Mouse (Mus musculus): ENCODE results near the gene Ncl.
"Not testable (repeated sequence)": the region's sequence is repeated elsewhere in the genome, so short reads cannot be mapped to it uniquely, and the experiment has no call there.

Ncl gene

GRCm38 (mm10) chr1:86359798-86360179, 589 bp upstream of the Ncl start:
- DNase-seq (ENCODE audit: low read depth), result no peak

DNA sequence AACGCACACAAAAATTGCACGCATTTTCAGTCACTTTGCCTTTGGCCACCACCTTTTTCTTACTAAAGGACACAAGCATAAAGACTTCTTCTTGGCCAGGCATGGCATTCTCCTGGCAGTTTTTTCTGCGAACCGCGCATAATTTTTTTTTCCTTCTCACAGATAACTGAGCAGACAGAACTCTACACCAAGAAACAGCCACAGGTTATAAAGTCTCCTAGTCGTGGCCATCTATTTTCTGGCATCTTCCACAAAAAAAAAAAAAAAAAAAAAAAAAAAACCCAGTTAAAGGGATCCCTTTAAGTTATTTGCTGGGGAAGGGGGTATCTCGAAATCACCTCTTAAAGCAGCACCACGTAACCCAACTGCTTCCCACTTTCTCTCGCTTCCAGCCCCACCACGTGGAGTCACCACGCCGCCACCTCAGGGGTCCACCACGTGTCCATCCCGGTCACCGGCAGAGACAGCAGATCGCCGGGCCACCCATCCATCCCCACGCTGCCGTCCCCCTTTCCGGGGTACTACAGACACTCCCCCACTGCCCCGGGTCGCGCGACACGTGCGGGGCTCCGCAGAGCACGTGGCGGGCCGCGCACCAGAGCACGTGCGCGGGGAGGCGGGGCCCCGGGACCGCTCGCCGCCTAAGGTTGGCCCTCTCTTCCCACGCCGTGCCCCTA, 833 bp downstream of the Ncl start:
- DNase-seq (ENCODE audit: low read depth), result no peak

DNA sequence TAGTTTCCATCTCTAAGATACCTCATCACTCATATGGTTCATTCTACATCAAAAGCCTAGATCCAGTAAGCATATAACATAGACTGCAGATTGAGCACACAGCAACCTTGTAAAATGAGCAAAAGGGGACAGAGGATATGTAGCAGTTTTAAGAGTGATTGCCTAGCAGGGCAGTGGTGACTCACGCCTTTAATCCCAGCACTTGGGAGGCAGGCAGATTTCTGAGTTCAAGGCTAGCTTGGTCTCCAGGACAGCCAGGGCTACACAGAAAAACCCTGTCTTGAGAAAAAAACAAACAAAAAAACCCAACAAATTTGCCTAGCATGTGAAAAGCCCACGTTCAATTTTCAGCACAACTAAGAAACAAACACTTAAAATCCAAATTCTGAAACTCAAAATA, 5.0 kb downstream of the Ncl start:
- DNase-seq (ENCODE audit: low read depth), result no peak

DNA sequence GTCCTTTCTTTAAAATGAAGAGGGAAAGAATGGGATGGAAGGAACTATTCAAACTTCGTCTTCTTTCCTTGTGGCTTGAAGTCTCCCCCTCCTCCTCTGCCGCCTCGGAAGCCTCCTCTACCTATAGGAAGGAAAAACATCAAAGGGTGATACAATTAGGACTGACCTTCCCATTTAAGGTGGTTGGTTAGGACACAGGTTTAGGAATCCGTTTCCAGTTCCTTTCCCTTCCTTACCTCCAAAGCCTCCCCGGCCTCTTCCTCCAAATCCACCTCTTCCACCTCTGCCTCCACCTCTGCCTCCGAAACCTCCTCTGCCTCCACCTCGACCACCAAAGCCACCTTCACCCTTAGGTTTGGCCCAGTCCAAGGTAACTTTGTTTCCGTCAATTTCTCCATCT, 8.6 kb downstream of the Ncl start:
- no peak for DNase-seq (ENCODE audit: low read depth)

GRCm38 (mm10) chr1:86349696-86350095, 9.5 kb downstream of the Ncl start:
- DNase-seq (ENCODE audit: low read depth), result no peak

DNA sequence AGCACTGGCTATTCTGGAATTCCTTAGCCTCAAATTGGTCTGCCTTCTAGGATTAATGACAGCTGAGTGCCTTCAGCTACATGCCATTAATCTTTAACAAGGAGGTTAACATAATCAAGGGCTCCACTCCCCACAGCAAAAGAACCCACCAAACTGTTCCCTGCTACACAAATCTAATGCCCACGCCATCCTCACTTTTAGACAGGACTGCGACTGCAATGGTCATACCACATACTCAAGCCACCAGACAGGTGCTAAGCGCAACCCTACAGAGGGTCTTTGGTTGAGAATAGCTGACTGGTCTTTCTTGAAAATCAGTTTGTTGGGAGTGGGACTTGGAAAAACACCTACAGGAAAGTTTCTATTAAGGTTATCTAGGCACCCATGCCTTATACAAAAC, 10.0 kb downstream of the Ncl start:
- no peak for DNase-seq (ENCODE audit: low read depth)

DNA sequence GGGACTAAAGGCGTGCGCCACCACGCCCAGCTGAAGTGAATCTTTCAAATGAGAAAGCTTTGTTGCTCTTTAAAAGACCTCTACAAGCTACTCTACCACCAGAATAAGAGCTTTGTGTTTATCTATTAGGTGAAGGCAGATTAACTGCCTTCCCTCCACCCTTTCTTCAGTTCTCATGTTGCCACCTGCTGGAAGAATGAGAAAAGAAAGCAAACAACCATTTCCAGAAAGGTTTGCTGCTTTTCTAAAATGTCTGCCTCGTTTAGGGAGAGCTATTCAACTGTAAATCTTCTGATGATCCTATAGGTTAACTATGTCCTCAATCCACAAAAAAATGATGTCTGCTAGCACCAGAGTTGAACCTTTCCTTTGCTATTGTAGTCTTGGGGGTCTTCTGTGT, 10.4 kb downstream of the Ncl start:
- DNase-seq (ENCODE audit: low read depth), result no peak

GRCm38 (mm10) chr1:86348083-86348482, 11.1 kb downstream of the Ncl start:
- no peak for DNase-seq (ENCODE audit: low read depth)

- DNase-seq (ENCODE audit: low read depth), result no peak
These were observed 11.5 kb downstream of the Ncl start for GRCm38 (mm10) chr1:86347716-86348045.

- peak; percentile 57 for DNase-seq (ENCODE audit: low read depth)
These were observed 12.1 kb downstream of the Ncl start for GRCm38 (mm10) chr1:86346851-86347715.

DNA sequence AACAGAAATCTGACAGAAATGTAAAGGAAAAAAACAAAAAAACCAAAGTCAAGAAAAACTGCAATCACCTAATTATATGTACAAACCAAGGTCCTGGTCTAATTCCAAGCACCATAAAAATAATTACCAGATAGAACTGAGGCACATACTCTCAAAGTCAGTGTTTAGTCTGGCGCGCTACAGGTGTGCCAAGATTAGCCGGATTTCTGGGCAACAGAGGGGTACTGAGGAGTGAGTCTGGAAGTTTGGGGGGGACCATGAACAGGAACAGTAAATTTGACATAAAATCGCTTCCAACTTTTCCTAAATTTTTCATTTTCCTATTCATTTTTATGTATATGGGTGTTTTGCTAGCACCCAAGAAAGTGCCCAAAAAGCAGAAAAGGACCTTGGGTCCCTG, 13.2 kb downstream of the Ncl start:
- DNase-seq (ENCODE audit: low read depth), result no peak

DNA sequence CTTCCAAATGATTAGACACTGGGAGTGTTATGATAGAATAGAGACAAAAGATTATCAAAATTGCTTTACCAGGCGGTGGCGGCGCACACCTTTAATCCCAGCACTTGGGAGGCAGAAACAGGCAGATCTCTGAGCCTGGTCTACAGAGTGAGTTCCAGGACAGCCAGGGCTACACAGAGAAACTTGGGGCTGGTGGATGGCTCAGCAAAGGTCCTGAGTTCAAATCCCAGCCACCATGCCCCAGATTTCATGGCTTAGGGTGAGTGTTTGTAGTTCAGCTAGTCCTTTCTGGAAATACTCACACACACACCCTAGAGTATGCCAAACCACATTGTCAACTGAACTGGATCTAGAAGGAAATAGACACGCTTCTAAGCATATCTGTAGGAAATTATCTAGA, 14.1 kb downstream of the Ncl start:
- no peak for DNase-seq (ENCODE audit: low read depth)

DNA sequence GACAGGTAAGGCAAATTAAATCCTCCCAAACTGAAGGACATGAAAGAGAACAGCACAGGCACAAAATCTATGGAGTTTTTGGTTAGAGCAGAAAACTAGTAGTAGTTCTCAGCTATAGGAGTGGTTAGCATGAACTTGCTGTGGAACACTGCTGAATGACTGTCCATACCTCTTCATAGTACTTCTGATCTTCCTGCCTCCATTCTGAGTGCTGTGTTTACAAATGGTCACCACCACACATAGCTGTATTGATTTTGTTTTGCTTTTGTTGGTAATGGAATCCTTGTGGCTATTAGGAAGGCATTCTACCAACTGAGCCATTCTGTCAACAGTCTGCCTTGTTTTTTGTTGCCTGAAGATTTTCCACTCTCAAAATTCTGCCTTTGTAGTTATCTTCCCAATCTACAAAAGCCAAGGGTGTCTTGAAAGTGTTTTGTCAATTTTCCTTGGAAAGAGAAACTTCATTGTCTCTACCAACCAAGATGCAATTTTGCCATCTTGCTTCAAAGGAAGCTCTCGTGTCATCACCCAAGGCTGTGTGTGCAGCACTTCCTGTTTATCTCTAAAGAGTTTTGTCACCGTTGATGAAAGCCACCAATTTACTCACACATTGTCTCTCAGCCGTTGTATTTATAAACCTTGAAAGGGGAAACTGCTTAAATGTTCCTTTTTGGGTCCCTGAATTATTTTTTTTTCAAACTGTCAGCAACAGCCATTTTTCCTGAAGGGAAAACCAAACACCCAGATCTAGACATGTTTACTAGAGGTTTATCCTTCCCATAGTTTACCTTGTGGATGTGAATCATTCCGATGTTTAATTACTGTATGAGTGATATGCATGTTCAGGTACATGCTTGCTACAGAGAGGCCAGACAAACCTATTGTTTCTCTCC, 15.0 kb downstream of the Ncl start:
- peak; percentile 84 for DNase-seq (ENCODE audit: low read depth)

DNA sequence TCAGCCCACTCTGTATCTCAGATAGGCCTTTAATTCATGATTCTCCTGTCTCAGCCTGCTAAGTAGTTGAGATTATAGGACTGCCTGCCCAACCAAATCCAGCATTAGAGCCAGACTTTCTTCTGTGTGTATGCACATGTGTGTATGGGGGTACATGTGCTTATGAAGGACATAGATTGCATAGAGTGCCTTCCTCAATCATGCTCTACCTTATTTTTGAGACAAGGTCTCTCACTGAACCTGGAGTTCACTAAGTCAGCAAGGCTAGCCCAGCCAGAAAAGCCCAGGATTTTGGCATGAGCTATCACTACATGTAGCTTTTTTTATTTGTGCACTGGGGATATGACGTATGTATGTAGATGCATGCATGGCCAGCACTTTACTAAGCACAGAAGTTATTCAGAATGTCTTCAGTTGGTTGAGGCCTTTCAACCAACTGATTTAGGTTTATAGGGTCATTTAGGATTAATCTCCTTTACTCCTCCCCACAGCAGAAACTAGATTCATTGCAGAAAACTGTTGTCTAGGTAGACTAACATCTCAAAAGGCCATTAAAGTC, 16.0 kb downstream of the Ncl start:
- no peak for DNase-seq (ENCODE audit: low read depth)

DNA sequence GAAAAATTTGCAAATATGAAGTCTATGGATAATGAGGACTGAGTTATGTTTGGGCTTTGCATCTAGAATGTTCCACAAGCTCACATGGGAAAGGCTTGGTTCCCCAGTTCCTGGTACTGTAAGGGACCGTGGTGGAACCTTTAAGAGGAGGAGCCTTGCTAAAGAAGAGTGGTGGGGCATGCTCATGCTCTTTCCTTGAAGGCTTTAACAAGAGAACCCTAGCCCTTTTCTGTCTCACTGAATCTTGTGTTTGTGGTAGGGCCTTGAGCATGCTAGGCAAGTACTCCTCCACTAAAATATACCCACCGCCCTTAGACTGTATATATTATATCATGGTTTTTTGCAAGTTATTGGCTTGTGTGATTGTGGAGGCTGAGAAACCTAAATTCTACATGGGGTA, 16.8 kb downstream of the Ncl start:
- no peak for DNase-seq (ENCODE audit: low read depth)

DNA sequence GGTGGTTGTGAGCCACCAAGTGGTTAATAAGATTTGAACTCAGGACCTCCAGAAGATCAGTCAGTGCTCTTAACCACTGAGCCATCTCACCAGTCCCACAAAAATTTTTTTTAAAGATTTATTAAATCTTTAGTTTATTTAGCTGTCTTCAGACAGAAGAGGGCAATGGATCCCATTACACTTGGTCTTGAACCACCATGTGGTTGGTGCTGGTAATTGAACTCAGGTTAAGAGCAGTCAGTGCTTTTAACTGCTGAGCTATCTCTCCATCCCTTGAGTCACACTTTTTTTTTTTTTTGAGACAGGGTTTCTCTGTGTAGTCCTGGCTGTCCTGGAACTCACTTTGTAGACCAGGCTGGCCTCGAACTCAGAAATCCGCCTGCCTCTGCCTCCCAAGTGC, 18.1 kb downstream of the Ncl start:
- DNase-seq (ENCODE audit: low read depth), result not testable (repeated sequence)

DNA sequence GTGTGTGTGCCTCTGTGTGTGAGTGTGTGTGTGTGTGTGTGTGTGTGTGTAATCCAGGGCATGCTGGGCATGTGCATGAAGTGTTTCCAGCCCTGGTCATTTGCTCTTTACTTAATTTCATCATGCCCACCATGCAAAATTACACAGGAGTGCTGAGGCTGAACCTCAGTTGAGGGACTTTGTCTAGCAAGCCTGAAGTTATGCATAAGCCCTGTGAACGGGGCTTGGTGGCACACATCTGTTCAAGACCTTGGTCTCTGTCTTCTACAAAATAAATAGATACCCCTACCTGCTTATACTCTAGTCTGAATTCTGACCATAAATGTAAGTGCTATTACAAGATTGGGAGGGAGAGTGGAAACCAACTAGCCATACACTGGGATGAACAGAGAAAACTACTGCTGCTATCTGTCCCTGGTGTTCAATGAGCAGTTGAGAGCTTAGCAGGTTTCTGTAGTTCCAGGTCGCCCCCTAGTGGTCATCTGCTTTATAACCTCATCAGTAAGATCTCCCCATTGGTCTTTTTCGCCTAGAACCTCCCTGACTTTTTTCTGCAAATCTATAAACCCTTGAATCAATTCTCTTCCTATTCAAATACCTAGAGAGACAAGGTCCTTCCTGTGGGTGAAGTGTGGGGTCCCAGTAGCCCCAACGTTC, 19.9 kb downstream of the Ncl start:
- DNase-seq (ENCODE audit: low read depth), result peak; percentile 94

- no peak for DNase-seq (ENCODE audit: low read depth)
These were observed 22.9 kb downstream of the Ncl start for GRCm38 (mm10) chr1:86336330-86336729.

DNA sequence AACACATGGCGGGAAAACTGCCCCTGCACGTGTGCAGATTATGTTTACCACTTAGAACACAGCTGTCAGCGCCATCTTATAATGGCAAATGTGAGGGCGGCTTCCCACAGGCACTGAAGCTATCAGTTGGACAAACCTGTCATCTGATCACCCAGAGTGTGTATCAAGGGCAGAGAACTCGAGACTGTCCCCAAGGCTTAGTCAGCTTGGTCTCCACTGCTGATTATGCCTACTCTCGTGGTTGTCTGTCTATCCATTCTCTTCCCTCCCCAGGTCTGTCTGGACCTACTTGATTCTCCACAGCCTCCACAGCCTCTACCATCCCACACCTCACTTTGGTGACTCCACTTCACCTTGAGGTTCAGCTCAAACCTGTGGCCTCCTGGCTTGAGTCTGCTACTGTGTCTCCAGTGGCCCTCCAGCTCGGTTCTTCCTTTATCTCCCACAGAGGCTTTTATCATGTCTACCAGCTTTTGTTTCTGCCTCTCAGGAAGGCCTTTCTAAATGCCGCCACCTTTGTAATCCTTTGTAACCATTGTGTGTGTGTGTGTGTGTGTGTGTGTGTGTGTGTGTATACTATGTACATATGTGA, 38.3 kb downstream of the Ncl start:
- no peak for DNase-seq (ENCODE audit: low read depth)

- peak; percentile 47 for DNase-seq (ENCODE audit: low read depth)
These were observed 45.5 kb downstream of the Ncl start for GRCm38 (mm10) chr1:86313772-86314125.

DNA sequence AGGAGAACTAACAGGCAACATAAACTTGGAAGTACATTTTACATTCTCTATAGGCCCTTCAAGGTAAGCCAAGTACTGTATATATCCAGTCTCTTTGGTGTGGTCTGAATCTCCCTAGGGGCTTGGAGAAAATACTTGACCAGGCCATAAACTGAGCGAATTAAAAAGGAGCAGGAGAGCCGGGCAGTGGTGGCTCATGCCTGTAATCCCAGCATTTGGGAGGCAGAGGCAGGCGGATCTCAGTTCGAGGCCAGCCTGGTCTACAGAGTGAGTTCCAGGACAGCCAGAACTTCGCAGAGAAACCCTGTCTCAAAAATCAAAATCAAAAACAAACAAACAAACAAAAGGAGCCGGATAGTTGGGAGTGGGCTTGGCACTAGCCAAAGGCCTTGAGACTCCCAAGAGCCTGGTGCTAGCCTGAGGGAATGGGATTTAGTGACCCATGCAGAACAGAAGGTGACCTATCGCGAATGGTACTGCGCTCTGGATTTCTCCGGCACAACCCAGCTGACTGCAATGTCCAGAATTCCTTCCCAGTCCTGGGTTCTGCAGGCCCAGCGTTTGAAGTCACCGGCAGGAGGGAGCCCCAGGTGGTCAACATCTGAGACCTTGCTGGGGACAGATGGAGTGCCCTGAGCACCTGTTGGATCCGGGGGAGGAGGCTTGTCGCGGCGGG, 46.0 kb downstream of the Ncl start:
- no peak for DNase-seq (ENCODE audit: low read depth)
